Comparison of ENCODE assay signal across 13 mouse cellular contexts in genomic region chr19:20389245-20389644, GRCm38 (mm10). TPM values are rescaled to one million over a fixed set of nuclear protein-coding genes. Genes with fewer than 3 reads are reported as not detected.
DNase-seq lines count a peak whose midpoint lies in the region; ATAC-seq lines count a peak whose summit lies in the region.
"Had no signal": no experiment of that assay in that cellular context is flagged by ENCODE, and none has a peak within 500 bp of the region (broad histone marks: within the 10 kb centered on the region; RNA-seq: fewer than 3 reads in every experiment).

No protein-coding gene starts in this region.

- no peak for ATAC-seq in heart, embryonic 15.5 days (replicated peaks; ENCODE audit: insufficient number of reproducible peaks, insufficient read depth, low FRiP score, low read depth)
- ATAC-seq in embryonic facial prominence, embryonic 15.5 days (ENCODE audit: insufficient number of reproducible peaks, low FRiP score, low TSS enrichment, low read depth): no peak
- ATAC-seq in megakaryocyte, adult 5-6 weeks (ENCODE audit: poor library complexity, severe bottlenecking): peak; percentile 56
- ATAC-seq in erythroblast, adult 5-6 weeks (replicated peaks; ENCODE audit: low FRiP score, poor library complexity, severe bottlenecking): no peak
- ATAC-seq: activated CD4-positive, CD25-positive, alpha-beta regulatory T cell, adult 4 months had no signal

- no peaks in the 10 kb centered on the region for H3K9me3 ChIP-seq in heart, embryonic 15.5 days (replicated peaks)
- no peaks in the 10 kb centered on the region for H3K9me3 ChIP-seq in embryonic facial prominence, embryonic 15.5 days (replicated peaks)
- H3K9me3 ChIP-seq: limb, embryonic 12.5 days had no signal

- H3K27me3 ChIP-seq in heart, embryonic 15.5 days: no peaks in the 10 kb centered on the region
- no peaks in the 10 kb centered on the region for H3K27me3 ChIP-seq in embryonic facial prominence, embryonic 15.5 days
- H3K27me3 ChIP-seq: limb, embryonic 12.5 days had no signal

- intact Hi-C loops in heart, postnatal 36 days (cut with DNase I): no loop called here

- no peak for DNase-seq in heart, postnatal 36 days
- peak; percentile 67 for DNase-seq in 416B (ENCODE audit: low read depth)
- no peak for DNase-seq in frontal cortex, postnatal 25 days (ENCODE audit: low spot score in 2 of 2)
- no peak for DNase-seq in spleen, postnatal 10 days (ENCODE audit: low spot score in 2 of 2)
- DNase-seq: kidney, adult 8-10 months; retina, postnatal 1 day; thymus, adult 18-20 months had no signal

- WGBS in heart, embryonic 15.5 days: 63% methylated on average over 6 of the region's 6 CpGs
- 49% methylated on average over 6 of the region's 6 CpGs for WGBS in embryonic facial prominence, embryonic 15.5 days

- peak overlapping the region; percentile 39 for H3K4me2 ChIP-seq in heart, embryonic 15.5 days
- H3K4me2 ChIP-seq in embryonic facial prominence, embryonic 15.5 days (replicated peaks): peak overlapping the region; percentile 45
- H3K4me2 ChIP-seq: limb, embryonic 12.5 days had no signal

- no peaks in the 10 kb centered on the region for H3K4me1 ChIP-seq in heart, embryonic 15.5 days (replicated peaks)
- H3K4me1 ChIP-seq in embryonic facial prominence, embryonic 15.5 days: peaks cover 13% of the 10 kb centered on the region

- no peak overlapping the region for H3K27ac ChIP-seq in heart, embryonic 15.5 days
- H3K27ac ChIP-seq in embryonic facial prominence, embryonic 15.5 days (replicated peaks): peak overlapping the region; percentile 95
- H3K27ac ChIP-seq: limb, embryonic 12.5 days had no signal

- H3K36me3 ChIP-seq in heart, embryonic 15.5 days: no peaks in the 10 kb centered on the region
- H3K36me3 ChIP-seq in embryonic facial prominence, embryonic 15.5 days: peaks cover 2% of the 10 kb centered on the region; the same call in 1 of the 2 replicates
- H3K36me3 ChIP-seq: limb, embryonic 12.5 days had no signal

- no peak overlapping the region for H3K9ac ChIP-seq in heart, embryonic 15.5 days
- H3K9ac ChIP-seq in embryonic facial prominence, embryonic 15.5 days: 0 out of 2 replicates have a peak overlapping the region, but pooled peaks have one; percentile 31
- H3K9ac ChIP-seq: limb, embryonic 12.5 days had no signal

- peak overlapping the region; percentile 28 for H3K4me3 ChIP-seq in heart, embryonic 15.5 days
- peak overlapping the region; percentile 44 for H3K4me3 ChIP-seq in embryonic facial prominence, embryonic 15.5 days (replicated peaks)
- H3K4me3 ChIP-seq: limb, embryonic 12.5 days had no signal

RNA-seq across cellular contexts. Expression of gene Anxa1, which starts 1.5 kb away (rescaled TPM):
- 41.5 and 57.9 TPM in 2 replicates for polyA plus RNA-seq in heart, embryonic 15.5 days (2015; fragmentation: Nextera tagmentation; extraction: Ambion mirVana)
- total RNA-seq in heart, postnatal 36 days (2021): 10 to 100 TPM; 24.8 to 26.2 TPM
- 565 and 632 TPM in 2 replicates for polyA plus RNA-seq in embryonic facial prominence, embryonic 15.5 days (2015; fragmentation: Nextera tagmentation; extraction: Ambion mirVana)
- 1,533 and 1,715 TPM in 2 replicates for total RNA-seq in megakaryocyte, adult 5-6 weeks (2015)
- 1,919 and 2,040 TPM in 2 replicates for total RNA-seq in megakaryocyte, adult 5-6 weeks (2017)
- total RNA-seq in erythroblast, adult 5-6 weeks (2015; ENCODE audit: low replicate concordance): 617 and 762 TPM in 2 replicates
- 402 and 528 TPM in 2 replicates for total RNA-seq in erythroblast, adult 5-6 weeks (2017; ENCODE audit: low replicate concordance)

Comparison
In these comparisons a context has a peak if more than half of its experiments do, and no peak if none do; other contexts are left out.
1. RNA of gene Anxa1, which starts 1.5 kb away (total RNA-seq): 1,533 to 2,040 TPM in megakaryocyte, adult 5-6 weeks and 402 to 762 TPM in erythroblast, adult 5-6 weeks; 24.8 to 26.2 TPM in heart, postnatal 36 days; every median in the first group is over 10 times any median in the second.